Mouse (Mus musculus): ENCODE measurements around the gene Hist1h2bh. TPM values are rescaled to one million over a fixed set of nuclear protein-coding genes. Genes with fewer than 3 reads are reported as not detected.
"Not testable (repeated sequence)": the region's sequence is repeated elsewhere in the genome, so short reads cannot be mapped to it uniquely, and the experiment has no call there.

Hist1h2bh gene
- polyA plus RNA-seq, 1 experiment from 2014 or later, result 0.73 TPM

GRCm38 (mm10) chr13:23571504-23572217 is 28.5 kb upstream of the Hist1h2bh start:
- 3% methylated on average over 16 of the region's 34 CpGs for WGBS
- Histone ChIP-seq H3K4me3 (peak overlapping the region; percentile 58), H3K27ac (peak overlapping the region; percentile 90)
- not testable (repeated sequence) for H3K27me3 ChIP-seq (ENCODE audit: insufficient read depth, poor library complexity, severe bottlenecking); H3K4me1 ChIP-seq; DNase-seq (ENCODE audit: low spot score); H3K36me3 ChIP-seq; H3K9me3 ChIP-seq

DNA sequence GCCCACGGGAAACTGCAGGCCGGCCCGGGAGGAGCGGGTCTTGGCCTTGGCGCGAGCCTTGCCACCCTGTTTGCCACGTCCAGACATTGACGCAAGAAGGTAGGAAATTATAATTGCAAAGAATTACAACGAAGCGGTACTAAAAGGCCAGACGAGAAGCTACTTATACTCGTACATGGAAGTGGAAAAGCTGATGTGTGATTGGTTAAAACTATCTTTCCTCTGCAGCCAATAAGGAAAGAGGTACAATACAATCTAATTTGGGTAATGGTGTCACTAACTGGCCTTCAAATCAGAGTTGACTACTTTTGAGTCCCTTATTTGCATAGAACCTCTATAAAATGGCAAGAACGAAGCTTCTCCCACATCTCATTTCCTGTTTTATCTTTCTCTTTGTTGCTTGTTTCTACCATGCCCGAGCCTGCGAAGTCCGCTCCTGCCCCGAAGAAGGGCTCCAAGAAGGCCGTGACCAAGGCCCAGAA is 27.9 kb upstream of the Hist1h2bh start, which contains the start of the genes Hist1h2ae and Hist1h2bg:
Gene Hist1h2ae, minus strand, starts transcription at position 199 of the 482 bp plus-strand sequence.
Gene Hist1h2bg, plus strand, starts transcription at position 375 of the 482 bp plus-strand sequence.
- peak; percentile 89 for DNase-seq (ENCODE audit: low spot score)
- H3K36me3 ChIP-seq, result no peaks in the 10 kb centered on the region
- H3K4me3 ChIP-seq, result peak within 1 kb of the TSS; percentile 58
- H3K27ac ChIP-seq, result peak within 1 kb of the TSS; percentile 90
- H3K27me3 ChIP-seq (ENCODE audit: insufficient read depth, poor library complexity, severe bottlenecking), result no peaks in the 10 kb centered on the region
- under 1% methylated on average over 18 of the region's 18 CpGs for WGBS
- no peaks in the 10 kb centered on the region; the same call in 1 of the 2 replicates for H3K4me1 ChIP-seq
- H3K9me3 ChIP-seq, result no peaks in the 10 kb centered on the region

DNA sequence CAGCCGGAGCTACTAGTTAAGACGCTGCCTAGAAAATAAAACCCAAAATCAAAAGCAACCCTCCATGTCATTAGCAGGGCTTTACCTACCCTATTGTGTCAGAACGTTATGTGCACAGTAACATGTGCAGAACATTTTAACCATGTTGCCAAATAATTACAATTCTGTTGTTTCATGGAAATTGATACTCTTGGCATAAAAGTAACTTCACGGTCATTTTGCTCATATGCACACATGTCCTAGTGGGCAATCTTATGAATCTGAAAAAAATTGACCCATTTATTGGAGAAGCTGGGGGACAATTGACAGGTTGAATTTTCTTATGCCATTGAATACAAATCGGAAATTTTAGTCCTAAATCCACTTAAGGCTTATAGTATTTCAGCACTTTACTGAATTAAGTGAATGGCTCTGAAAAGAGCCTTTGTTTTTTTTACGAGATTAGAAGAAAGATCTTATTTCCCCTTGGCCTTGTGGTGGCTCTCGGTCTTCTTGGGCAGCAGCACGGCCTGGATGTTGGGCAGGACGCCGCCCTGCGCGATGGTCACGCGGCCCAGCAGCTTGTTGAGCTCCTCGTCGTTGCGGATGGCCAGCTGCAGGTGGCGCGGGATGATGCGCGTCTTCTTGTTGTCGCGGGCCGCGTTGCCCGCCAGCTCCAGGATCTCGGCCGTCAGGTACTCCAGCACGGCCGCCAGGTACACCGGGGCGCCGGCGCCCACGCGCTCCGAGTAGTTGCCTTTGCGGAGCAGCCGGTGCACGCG is 27.2 kb upstream of the Hist1h2bh start:
- WGBS, result 4% methylated on average over 27 of the region's 41 CpGs
- not testable (repeated sequence) for DNase-seq (ENCODE audit: low spot score); H3K27me3 ChIP-seq (ENCODE audit: insufficient read depth, poor library complexity, severe bottlenecking); H3K4me1 ChIP-seq; H3K9me3 ChIP-seq; H3K36me3 ChIP-seq
- Histone ChIP-seq H3K4me3 (peak overlapping the region; percentile 50), H3K27ac (peak overlapping the region; percentile 90)

DNA sequence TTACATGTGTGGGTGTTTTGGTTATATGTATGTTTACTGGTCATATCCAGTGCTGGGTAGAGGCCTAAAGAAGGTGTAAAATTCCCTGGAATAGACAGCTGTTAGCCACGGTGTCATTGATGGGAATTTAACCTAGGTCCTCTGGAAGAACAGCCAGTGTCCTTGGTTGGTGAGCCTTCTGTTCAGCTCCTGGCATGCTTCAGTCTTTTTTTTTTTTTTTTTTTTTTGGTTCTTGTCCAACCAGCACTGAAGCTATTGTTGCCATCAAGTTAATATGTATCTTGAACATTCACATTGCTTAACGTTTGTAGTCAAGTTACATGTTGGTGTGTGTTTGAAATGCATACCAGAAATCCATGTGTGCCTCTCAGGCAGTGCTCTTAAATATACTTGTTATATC is 21.3 kb upstream of the Hist1h2bh start:
- Histone ChIP-seq H3K36me3 (no peaks in the 10 kb centered on the region), H3K9me3 (no peaks in the 10 kb centered on the region), H3K4me1 (no peaks in the 10 kb centered on the region), H3K4me3 (no peak overlapping the region), H3K27ac (peak overlapping the region; percentile 95), H3K27me3 (ENCODE audit: insufficient read depth, poor library complexity, severe bottlenecking) (no peaks in the 10 kb centered on the region)
- WGBS, result 87% methylated on average over 2 of the region's 2 CpGs
- DNase-seq (ENCODE audit: low spot score), result no peak

- Histone ChIP-seq H3K9me3 (no peaks in the 10 kb centered on the region), H3K4me1 (no peaks in the 10 kb centered on the region), H3K4me3 (peak overlapping the region; percentile 55), H3K27ac (peak overlapping the region; percentile 95), H3K27me3 (ENCODE audit: insufficient read depth, poor library complexity, severe bottlenecking) (no peaks in the 10 kb centered on the region), H3K36me3 (no peaks in the 10 kb centered on the region)
- DNase-seq (ENCODE audit: low spot score), result no peak
- WGBS, result 3% methylated on average over 18 of the region's 18 CpGs
Measured at GRCm38 (mm10) chr13:23562699-23563462, 19.7 kb upstream of the Hist1h2bh start.

DNA sequence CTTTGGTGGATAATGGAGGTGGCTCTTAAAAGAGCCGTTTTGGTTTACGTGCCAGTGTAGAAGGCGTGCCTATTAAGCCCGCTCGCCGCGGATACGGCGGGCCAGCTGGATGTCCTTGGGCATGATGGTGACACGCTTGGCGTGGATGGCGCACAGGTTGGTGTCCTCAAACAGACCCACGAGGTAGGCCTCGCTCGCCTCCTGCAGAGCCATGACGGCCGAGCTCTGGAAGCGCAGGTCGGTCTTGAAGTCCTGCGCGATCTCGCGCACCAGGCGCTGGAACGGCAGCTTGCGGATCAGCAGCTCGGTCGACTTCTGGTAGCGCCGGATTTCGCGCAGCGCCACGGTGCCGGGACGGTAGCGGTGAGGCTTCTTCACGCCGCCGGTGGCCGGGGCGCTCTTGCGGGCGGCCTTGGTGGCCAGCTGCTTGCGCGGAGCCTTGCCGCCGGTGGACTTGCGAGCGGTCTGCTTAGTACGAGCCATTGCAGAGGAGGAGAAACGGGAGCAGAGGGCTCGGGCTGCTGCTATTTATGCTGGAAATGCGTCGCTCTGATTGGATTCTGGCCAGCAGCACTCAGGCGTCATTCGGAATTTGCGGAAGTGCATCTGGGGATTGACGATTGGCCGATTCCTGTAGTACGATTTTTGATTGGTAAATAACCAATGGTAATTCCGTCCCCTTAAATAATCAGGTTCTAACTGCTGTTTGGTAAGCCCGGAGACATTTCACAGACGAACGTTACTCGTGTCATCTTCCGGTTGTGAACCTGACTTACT is 18.9 kb upstream of the Hist1h2bh start, which contains the start of gene Hist1h3e:
Gene Hist1h3e, minus strand, starts transcription at position 487 of the 777 bp plus-strand sequence.
- not testable (repeated sequence) for H3K9me3 ChIP-seq; H3K27me3 ChIP-seq (ENCODE audit: insufficient read depth, poor library complexity, severe bottlenecking); H3K36me3 ChIP-seq; H3K4me1 ChIP-seq
- DNase-seq (ENCODE audit: low spot score), result peak; percentile 98
- Histone ChIP-seq H3K27ac (peak within 1 kb of the TSS; percentile 95), H3K4me3 (peak within 1 kb of the TSS; percentile 55)
- WGBS, result under 1% methylated on average over 64 of the region's 67 CpGs

- WGBS, result 0% methylated on average over 2 of the region's 5 CpGs
Measured at GRCm38 (mm10) chr13:23561531-23561882, 18.3 kb upstream of the Hist1h2bh start.

GRCm38 (mm10) chr13:23560699-23561098 is 17.5 kb upstream of the Hist1h2bh start:
- H3K4me3 ChIP-seq; H3K27ac ChIP-seq; H3K9me3 ChIP-seq; H3K27me3 ChIP-seq (ENCODE audit: insufficient read depth, poor library complexity, severe bottlenecking); DNase-seq (ENCODE audit: low spot score); H3K36me3 ChIP-seq; H3K4me1 ChIP-seq: not testable (repeated sequence)
- WGBS, result 44% methylated on average over 2 of the region's 2 CpGs

More at GRCm38 (mm10) chr13:23561531-23561882, 18.3 kb upstream of the Hist1h2bh start:
- H3K4me1 ChIP-seq; DNase-seq (ENCODE audit: low spot score); H3K27me3 ChIP-seq (ENCODE audit: insufficient read depth, poor library complexity, severe bottlenecking); H3K36me3 ChIP-seq; H3K27ac ChIP-seq; H3K9me3 ChIP-seq: not testable (repeated sequence)
- peak overlapping the region; percentile 55 for H3K4me3 ChIP-seq

DNA sequence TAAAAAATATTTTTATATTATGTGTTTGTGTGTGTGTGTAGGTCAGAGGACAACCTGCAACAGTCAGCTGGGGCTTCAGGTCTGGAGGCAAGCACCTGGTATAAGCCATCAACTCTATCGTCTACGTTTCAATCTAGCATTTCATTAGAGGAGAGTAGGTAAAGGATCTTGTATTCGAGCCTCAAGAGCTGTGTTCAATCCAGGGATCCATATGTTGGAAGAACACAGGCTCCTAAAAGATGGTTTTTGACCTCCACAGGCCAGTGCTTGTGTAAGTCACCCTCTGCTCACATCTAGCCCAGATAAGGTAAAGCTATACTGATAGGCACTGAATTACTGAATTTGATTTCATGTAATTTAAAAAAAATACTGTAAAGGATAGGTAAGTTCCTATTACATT is 13.7 kb upstream of the Hist1h2bh start:
- H3K4me1 ChIP-seq, result peaks cover 9% of the 10 kb centered on the region; the same call in 1 of the 2 replicates
- H3K36me3 ChIP-seq, result no peaks in the 10 kb centered on the region
- H3K27ac ChIP-seq, result peak overlapping the region; percentile 90
- H3K9me3 ChIP-seq, result no peaks in the 10 kb centered on the region
- WGBS, result 59% methylated on average over 3 of the region's 3 CpGs
- H3K4me3 ChIP-seq, result peak overlapping the region; percentile 27; the same call in 1 of the 2 replicates
- H3K27me3 ChIP-seq (ENCODE audit: insufficient read depth, poor library complexity, severe bottlenecking), result no peaks in the 10 kb centered on the region
- no peak for DNase-seq (ENCODE audit: low spot score)

DNA sequence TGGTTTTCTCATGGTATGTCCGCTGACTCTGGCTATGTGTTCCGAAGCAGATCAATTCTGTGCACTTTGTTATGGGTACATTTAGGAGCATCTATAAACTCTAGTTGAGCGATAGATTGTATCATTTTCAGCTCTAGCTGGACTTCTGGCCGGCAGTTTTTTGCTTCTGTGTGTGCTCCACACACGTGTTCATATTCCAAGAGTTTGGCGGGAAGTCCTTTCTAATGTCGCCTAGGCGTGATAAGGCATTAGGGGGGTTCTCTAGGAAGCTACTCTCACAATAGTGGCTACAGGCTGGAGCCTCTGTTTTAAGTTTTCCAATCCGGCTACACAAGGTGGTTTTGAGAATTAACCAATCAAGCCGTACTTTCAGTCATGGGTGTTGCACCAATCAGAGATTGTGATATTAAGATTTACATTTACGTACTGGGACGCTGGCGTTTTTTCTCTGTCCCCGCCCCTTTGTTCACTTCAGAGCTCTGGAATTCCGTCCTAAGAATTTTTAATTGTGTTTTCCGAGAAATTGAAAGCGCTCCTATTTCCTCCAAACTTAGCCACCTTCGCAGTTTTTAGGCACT is 12.7 kb upstream of the Hist1h2bh start:
- Histone ChIP-seq H3K27ac (peak overlapping the region; percentile 90), H3K4me1 (peaks cover 10% of the 10 kb centered on the region; the same call in 1 of the 2 replicates), H3K27me3 (ENCODE audit: insufficient read depth, poor library complexity, severe bottlenecking) (no peaks in the 10 kb centered on the region), H3K4me3 (peak overlapping the region; percentile 68), H3K36me3 (no peaks in the 10 kb centered on the region), H3K9me3 (no peaks in the 10 kb centered on the region)
- under 1% methylated on average over 18 of the region's 18 CpGs for WGBS
- DNase-seq (ENCODE audit: low spot score), result peak; percentile 86

- no peaks in the 10 kb centered on the region for H3K27me3 ChIP-seq (ENCODE audit: insufficient read depth, poor library complexity, severe bottlenecking)
- peak overlapping the region; percentile 68 for H3K4me3 ChIP-seq
- H3K9me3 ChIP-seq, result no peaks in the 10 kb centered on the region
- no peaks in the 10 kb centered on the region for H3K36me3 ChIP-seq
- peak; percentile 94 for DNase-seq (ENCODE audit: low spot score)
- WGBS, result under 1% methylated on average over 54 of the region's 54 CpGs
- H3K4me1 ChIP-seq, result peaks cover 15% of the 10 kb centered on the region; the same call in 1 of the 2 replicates
- peak overlapping the region; percentile 90 for H3K27ac ChIP-seq
Measured at GRCm38 (mm10) chr13:23554925-23555838, 12.0 kb upstream of the Hist1h2bh start.
